Mouse (Mus musculus): ENCODE measurements at regions not wholly inside any gene's neighbourhood (a gene's known extent, or its start where the extent isn't known, plus 50 kb on each side); places are given as distances from the start of the nearest gene placed in this dataset.

- Histone ChIP-seq H3K4me2 (ENCODE audit: low read depth) (no peak overlapping the region), H3K36me3 (ENCODE audit: control insufficient read depth, insufficient read depth) (no peaks in the 10 kb centered on the region), H3ac (ENCODE audit: control insufficient read depth, insufficient read length) (no peak overlapping the region), H3K27me3 (ENCODE audit: control insufficient read depth, insufficient read depth, insufficient read length) (peaks cover 4% of the 10 kb centered on the region), H3K4me3 (no peak overlapping the region), H3K79me2 (ENCODE audit: control insufficient read depth, insufficient read depth) (no peaks in the 10 kb centered on the region)
- no peak for TF ChIP-seq E2F4 (IDR thresholded peaks at IDR 0.05; ENCODE audit: insufficient read depth)
- no peak for TF ChIP-seq MYOG (IDR thresholded peaks at IDR 0.05; ENCODE audit: control insufficient read depth in 1 of 3, insufficient read depth in 1 of 3, insufficient read length in 2 of 3, low read depth in 2 of 3)
Observed at GRCm38 (mm10) chr12:107658821-107659220, 170.4 kb downstream of the 3110018I06Rik start.

DNA sequence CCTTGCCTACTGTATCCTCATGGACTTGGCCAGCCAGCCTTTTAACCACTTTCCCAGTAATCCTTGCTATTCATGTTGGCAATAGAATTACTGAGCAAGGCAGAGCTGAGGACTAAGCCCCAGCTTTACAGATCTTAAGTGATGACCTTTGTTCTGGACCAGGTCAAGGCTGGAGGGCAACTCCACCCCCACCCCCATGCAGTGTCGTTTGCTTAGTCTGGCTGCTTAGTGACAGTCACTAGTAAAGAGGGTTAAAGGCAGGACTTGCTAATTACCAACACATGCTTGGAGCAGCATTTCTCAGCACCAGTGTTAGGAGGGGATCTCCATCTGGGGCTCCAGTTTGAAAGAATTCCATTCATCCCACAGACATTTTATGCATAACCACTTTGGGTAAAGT, 174.2 kb downstream of the 3110018I06Rik start:
- Histone ChIP-seq H3ac (ENCODE audit: control insufficient read depth, insufficient read length) (no peak overlapping the region), H3K79me2 (ENCODE audit: control insufficient read depth, insufficient read depth) (no peaks in the 10 kb centered on the region), H3K4me2 (ENCODE audit: low read depth) (no peak overlapping the region), H3K36me3 (ENCODE audit: control insufficient read depth, insufficient read depth) (no peaks in the 10 kb centered on the region), H3K27me3 (ENCODE audit: control insufficient read depth, insufficient read depth, insufficient read length) (peaks cover 4% of the 10 kb centered on the region), H3K4me3 (no peak overlapping the region)
- TF ChIP-seq CEBPB (IDR thresholded peaks at IDR 0.05; ENCODE audit: insufficient read depth, poor library complexity, severe bottlenecking): no peak
- no peak for TF ChIP-seq POLR2AphosphoS2 (IDR thresholded peaks at IDR 0.05; ENCODE audit: insufficient read length, low read depth)
- no peak for TF ChIP-seq TCF12 (IDR thresholded peaks at IDR 0.05; ENCODE audit: insufficient read depth, poor library complexity, severe bottlenecking)
- TF ChIP-seq SRF (IDR thresholded peaks at IDR 0.05; ENCODE audit: control insufficient read depth, insufficient read length, low read depth): no peak
- no peak for TF ChIP-seq E2F4 (IDR thresholded peaks at IDR 0.05; ENCODE audit: insufficient read depth)
- TF ChIP-seq POLR2A (IDR thresholded peaks at IDR 0.05; ENCODE audit: insufficient read length, low read depth): no peak
- no peak for TF ChIP-seq MAX (IDR thresholded peaks at IDR 0.05; ENCODE audit: low read depth)
- TF ChIP-seq USF1 (IDR thresholded peaks at IDR 0.05; ENCODE audit: low read depth): no peak
- TF ChIP-seq REST (IDR thresholded peaks at IDR 0.05; ENCODE audit: insufficient read depth, insufficient read length): no peak
- no peak for TF ChIP-seq TCF3 (IDR thresholded peaks at IDR 0.05; ENCODE audit: insufficient read length, low read depth)
- TF ChIP-seq MYOD1 (IDR thresholded peaks at IDR 0.05; ENCODE audit: control insufficient read depth in 1 of 3, insufficient read length in 2 of 3, low read depth in 2 of 3): no peak
- no peak for TF ChIP-seq MYOG (IDR thresholded peaks at IDR 0.05; ENCODE audit: control insufficient read depth in 1 of 3, insufficient read depth in 1 of 3, insufficient read length in 2 of 3, low read depth in 2 of 3)

DNA sequence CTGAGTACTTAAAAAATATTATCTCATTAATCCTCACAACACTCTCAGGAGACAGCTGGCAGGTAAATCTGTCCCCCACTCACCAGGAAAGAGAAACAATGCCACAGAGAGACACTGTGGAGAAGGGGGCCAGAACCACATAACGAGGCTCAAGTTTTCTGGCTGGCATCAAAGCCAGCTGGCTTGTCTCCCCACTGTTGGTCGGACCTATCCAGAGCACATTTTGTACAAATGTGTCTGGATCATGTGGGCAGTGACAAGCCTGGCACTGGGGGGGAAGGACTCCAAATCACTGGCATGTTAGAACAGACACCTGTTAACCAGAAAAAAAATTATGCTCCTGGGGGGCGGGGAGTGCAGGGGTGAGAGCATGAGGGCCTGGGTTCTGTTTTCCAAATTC, 179.4 kb downstream of the 3110018I06Rik start:
- Histone ChIP-seq H3ac (ENCODE audit: control insufficient read depth, insufficient read length) (no peak overlapping the region), H3K4me3 (no peak overlapping the region), H3K79me2 (ENCODE audit: control insufficient read depth, insufficient read depth) (no peaks in the 10 kb centered on the region), H3K4me2 (ENCODE audit: low read depth) (no peak overlapping the region), H3K27me3 (ENCODE audit: control insufficient read depth, insufficient read depth, insufficient read length) (no peaks in the 10 kb centered on the region), H3K36me3 (ENCODE audit: control insufficient read depth, insufficient read depth) (no peaks in the 10 kb centered on the region)
- TF ChIP-seq MAX (IDR thresholded peaks at IDR 0.05; ENCODE audit: low read depth) (no peak), MYOG (IDR thresholded peaks at IDR 0.05; ENCODE audit: control insufficient read depth in 1 of 3, insufficient read depth in 1 of 3, insufficient read length in 2 of 3, low read depth in 2 of 3) (no peak), POLR2AphosphoS2 (IDR thresholded peaks at IDR 0.05; ENCODE audit: insufficient read length, low read depth) (no peak), REST (IDR thresholded peaks at IDR 0.05; ENCODE audit: insufficient read depth, insufficient read length) (no peak), CEBPB (IDR thresholded peaks at IDR 0.05; ENCODE audit: insufficient read depth, poor library complexity, severe bottlenecking) (no peak), TCF12 (IDR thresholded peaks at IDR 0.05; ENCODE audit: insufficient read depth, poor library complexity, severe bottlenecking) (no peak), SRF (IDR thresholded peaks at IDR 0.05; ENCODE audit: control insufficient read depth, insufficient read length, low read depth) (no peak)

DNA sequence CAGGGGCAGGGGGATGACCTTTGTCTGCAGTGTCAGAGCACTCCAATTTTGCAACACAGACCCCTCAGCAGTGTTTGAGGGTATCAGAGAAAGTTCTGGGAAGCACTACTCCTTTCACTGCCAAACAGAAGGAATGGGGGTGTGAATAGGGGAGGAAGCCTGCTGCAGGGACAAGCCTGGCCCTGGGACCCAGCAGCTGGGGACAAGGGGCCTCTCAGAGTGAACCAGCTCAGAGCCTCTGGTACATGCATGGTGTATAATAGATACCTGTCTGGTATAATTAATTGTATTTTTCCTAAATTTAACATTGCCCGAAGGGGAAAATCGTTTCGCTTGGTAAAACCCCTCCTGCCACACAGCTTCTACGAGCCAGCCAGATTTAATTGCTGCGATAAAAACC, 180.6 kb downstream of the 3110018I06Rik start:
- Histone ChIP-seq H3K36me3 (ENCODE audit: control insufficient read depth, insufficient read depth) (no peaks in the 10 kb centered on the region), H3K4me3 (no peak overlapping the region), H3K27me3 (ENCODE audit: control insufficient read depth, insufficient read depth, insufficient read length) (no peaks in the 10 kb centered on the region), H3K79me2 (ENCODE audit: control insufficient read depth, insufficient read depth) (no peaks in the 10 kb centered on the region), H3K4me2 (ENCODE audit: low read depth) (no peak overlapping the region), H3ac (ENCODE audit: control insufficient read depth, insufficient read length) (no peak overlapping the region)
- no peak for TF ChIP-seq USF1 (IDR thresholded peaks at IDR 0.05; ENCODE audit: low read depth)
- no peak for TF ChIP-seq MAX (IDR thresholded peaks at IDR 0.05; ENCODE audit: low read depth)
- TF ChIP-seq TCF3 (IDR thresholded peaks at IDR 0.05; ENCODE audit: insufficient read length, low read depth): no peak
- no peak for TF ChIP-seq CEBPB (IDR thresholded peaks at IDR 0.05; ENCODE audit: insufficient read depth, poor library complexity, severe bottlenecking)
- TF ChIP-seq MYOG (IDR thresholded peaks at IDR 0.05; ENCODE audit: control insufficient read depth in 1 of 3, insufficient read depth in 1 of 3, insufficient read length in 2 of 3, low read depth in 2 of 3): no peak
- no peak for TF ChIP-seq MYOD1 (IDR thresholded peaks at IDR 0.05; ENCODE audit: control insufficient read depth in 1 of 3, insufficient read length in 2 of 3, low read depth in 2 of 3)
- TF ChIP-seq POLR2AphosphoS2 (IDR thresholded peaks at IDR 0.05; ENCODE audit: insufficient read length, low read depth): no peak
- no peak for TF ChIP-seq E2F4 (IDR thresholded peaks at IDR 0.05; ENCODE audit: insufficient read depth)
- no peak for TF ChIP-seq SRF (IDR thresholded peaks at IDR 0.05; ENCODE audit: control insufficient read depth, insufficient read length, low read depth)
- no peak for TF ChIP-seq REST (IDR thresholded peaks at IDR 0.05; ENCODE audit: insufficient read depth, insufficient read length)
- no peak for TF ChIP-seq TCF12 (IDR thresholded peaks at IDR 0.05; ENCODE audit: insufficient read depth, poor library complexity, severe bottlenecking)
- TF ChIP-seq POLR2A (IDR thresholded peaks at IDR 0.05; ENCODE audit: insufficient read length, low read depth): no peak

- no peaks in the 10 kb centered on the region for H3K79me2 ChIP-seq (ENCODE audit: control insufficient read depth, insufficient read depth)
- TF ChIP-seq POLR2AphosphoS2 (IDR thresholded peaks at IDR 0.05; ENCODE audit: insufficient read length, low read depth): no peak
- TF ChIP-seq MYOG (IDR thresholded peaks at IDR 0.05; ENCODE audit: control insufficient read depth in 1 of 3, insufficient read depth in 1 of 3, insufficient read length in 2 of 3, low read depth in 2 of 3): no peak
- no peak for TF ChIP-seq SRF (IDR thresholded peaks at IDR 0.05; ENCODE audit: control insufficient read depth, insufficient read length, low read depth)
- no peak for TF ChIP-seq E2F4 (IDR thresholded peaks at IDR 0.05; ENCODE audit: insufficient read depth)
- TF ChIP-seq TCF3 (IDR thresholded peaks at IDR 0.05; ENCODE audit: insufficient read length, low read depth): no peak
- no peak for TF ChIP-seq REST (IDR thresholded peaks at IDR 0.05; ENCODE audit: insufficient read depth, insufficient read length)
- no peak for TF ChIP-seq TCF12 (IDR thresholded peaks at IDR 0.05; ENCODE audit: insufficient read depth, poor library complexity, severe bottlenecking)
- no peak for TF ChIP-seq MAX (IDR thresholded peaks at IDR 0.05; ENCODE audit: low read depth)
- no peak for TF ChIP-seq USF1 (IDR thresholded peaks at IDR 0.05; ENCODE audit: low read depth)
- no peak for TF ChIP-seq MYOD1 (IDR thresholded peaks at IDR 0.05; ENCODE audit: control insufficient read depth in 1 of 3, insufficient read length in 2 of 3, low read depth in 2 of 3)
- TF ChIP-seq CEBPB (IDR thresholded peaks at IDR 0.05; ENCODE audit: insufficient read depth, poor library complexity, severe bottlenecking): no peak
- H3K27me3 ChIP-seq (ENCODE audit: control insufficient read depth, insufficient read depth, insufficient read length): no peaks in the 10 kb centered on the region
- no peaks in the 10 kb centered on the region for H3K36me3 ChIP-seq (ENCODE audit: control insufficient read depth, insufficient read depth)
- no peak overlapping the region for H3K4me3 ChIP-seq
- H3K4me2 ChIP-seq (ENCODE audit: low read depth): no peak overlapping the region
- no peak overlapping the region for H3ac ChIP-seq (ENCODE audit: control insufficient read depth, insufficient read length)
Observed at GRCm38 (mm10) chr12:107669450-107669849, 181.0 kb downstream of the 3110018I06Rik start.
